Mouse (Mus musculus) myocyte (in vitro differentiated cells): ENCODE data around the gene Tmem211. TPM values are rescaled to one million over a fixed set of nuclear protein-coding genes. Genes with fewer than 3 reads are reported as not detected.

Experiments
- H3K27me3 ChIP-seq: one replicate; pipeline ENCODE4 v1.6.1; 2011; ENCODE audit not compliant: control insufficient read depth, insufficient read depth, insufficient read length
- H3K36me3 ChIP-seq: one replicate; pipeline ENCODE4 v1.6.1; 2011; ENCODE audit not compliant: control insufficient read depth, insufficient read depth
- H3K4me2 ChIP-seq: one replicate; pipeline ENCODE4 v1.6.1; 2011; ENCODE audit warnings: low read depth, control low read depth
- H3K4me3 ChIP-seq: one replicate; pipeline ENCODE4 v1.5.1; 2011; ENCODE audit warnings: mild to moderate bottlenecking, control low read depth, moderate library complexity
- H3K79me2 ChIP-seq: one replicate; pipeline ENCODE4 v1.6.1; 2011; ENCODE audit not compliant: control insufficient read depth, insufficient read depth
- H3ac ChIP-seq: one replicate; pipeline ENCODE4 v1.6.1; 2011; ENCODE audit not compliant: control insufficient read depth, insufficient read length
- CEBPB ChIP-seq: IDR thresholded peaks from 2 replicates; pipeline ENCODE4 v1.6.1; 2011; ENCODE audit warnings: mild to moderate bottlenecking, moderate library complexity; ENCODE audit not compliant: poor library complexity, insufficient read depth, severe bottlenecking
- E2F4 ChIP-seq: IDR thresholded peaks from one replicate; pipeline ENCODE4 v1.6.1; 2011; ENCODE audit warnings: mild to moderate bottlenecking, control low read depth, moderate library complexity; ENCODE audit not compliant: insufficient read depth
- MAX ChIP-seq: IDR thresholded peaks from one replicate; pipeline ENCODE4 v1.6.1; 2011; ENCODE audit warnings: low read depth, mild to moderate bottlenecking, control low read depth
- MYOD1 ChIP-seq, 3 experiments: IDR thresholded peaks; one replicate each; pipeline ENCODE4 v1.6.1; 2011; ENCODE audit warnings: control low read depth in 2 of 3, low read depth in 2 of 3, mild to moderate bottlenecking in 2 of 3, moderate library complexity in 1 of 3; ENCODE audit not compliant: insufficient read length in 2 of 3, control insufficient read depth in 1 of 3
- MYOG ChIP-seq, 3 experiments: IDR thresholded peaks; one replicate each; pipeline ENCODE4 v1.6.1; 2011; ENCODE audit warnings: control low read depth in 2 of 3, low read depth in 2 of 3, mild to moderate bottlenecking in 2 of 3; ENCODE audit not compliant: insufficient read length in 2 of 3, control insufficient read depth in 1 of 3, insufficient read depth in 1 of 3
- POLR2A ChIP-seq: IDR thresholded peaks from one replicate; pipeline ENCODE4 v1.6.1; 2011; ENCODE audit warnings: low read depth, mild to moderate bottlenecking, control low read depth, moderate library complexity; ENCODE audit not compliant: insufficient read length
- POLR2AphosphoS2 ChIP-seq: IDR thresholded peaks from one replicate; pipeline ENCODE4 v1.6.1; 2011; ENCODE audit warnings: low read depth, control low read depth; ENCODE audit not compliant: insufficient read length
- REST ChIP-seq: IDR thresholded peaks from one replicate; pipeline ENCODE4 v1.6.1; 2011; ENCODE audit warnings: mild to moderate bottlenecking, control low read depth, moderate library complexity; ENCODE audit not compliant: insufficient read depth, insufficient read length
- SRF ChIP-seq: IDR thresholded peaks from one replicate; pipeline ENCODE4 v1.6.1; 2011; ENCODE audit warnings: low read depth; ENCODE audit not compliant: control insufficient read depth, insufficient read length
- TCF12 ChIP-seq: IDR thresholded peaks from one replicate; pipeline ENCODE4 v1.6.1; 2011; ENCODE audit warnings: mild to moderate bottlenecking, control low read depth; ENCODE audit not compliant: poor library complexity, insufficient read depth, severe bottlenecking
- TCF3 ChIP-seq: IDR thresholded peaks from one replicate; pipeline ENCODE4 v1.6.1; 2011; ENCODE audit warnings: low read depth, control low read depth; ENCODE audit not compliant: insufficient read length
- USF1 ChIP-seq: IDR thresholded peaks from one replicate; pipeline ENCODE4 v1.6.1; 2011; ENCODE audit warnings: low read depth, mild to moderate bottlenecking, control low read depth, moderate library complexity
- polyA plus RNA-seq: library from polyadenylated mRNA; unstranded; fragments of >200 nt; fragmentation: generic; extraction: Trizol; gene quantifications from one replicate; pipeline ENCODE4 v1.2.1, GENCODE M21; 2012; ENCODE audit warnings: missing spikeins

Tmem211 gene
- polyA plus RNA-seq, 1 experiment = not detected

- Histone ChIP-seq H3K36me3 (peaks cover 3% of the 10 kb centered on the region), H3K4me3 (no peak overlapping the region), H3K27me3 (no peaks in the 10 kb centered on the region), H3K4me2 (no peak overlapping the region), H3ac (no peak overlapping the region), H3K79me2 (no peaks in the 10 kb centered on the region)
- TF ChIP-seq MAX = no peak
- TF ChIP-seq TCF3 = no peak
- TF ChIP-seq SRF = no peak
- TF ChIP-seq TCF12 = no peak
- TF ChIP-seq E2F4 = no peak
- no peak for TF ChIP-seq MYOD1 (IDR thresholded peaks at IDR 0.05; ENCODE audit: control insufficient read depth in 1 of 3, insufficient read length in 2 of 3, low read depth in 2 of 3)
- no peak for TF ChIP-seq POLR2AphosphoS2
- TF ChIP-seq MYOG (IDR thresholded peaks at IDR 0.05; ENCODE audit: control insufficient read depth in 1 of 3, insufficient read depth in 1 of 3, insufficient read length in 2 of 3, low read depth in 2 of 3) = no peak
- TF ChIP-seq CEBPB = no peak
- no peak for TF ChIP-seq POLR2A
- no peak for TF ChIP-seq USF1
- no peak for TF ChIP-seq REST
Observed at GRCm38 (mm10) chr5:113190558-113190957, 36.2 kb upstream of the Tmem211 start.

- no peak overlapping the region for H3ac ChIP-seq
- no peaks in the 10 kb centered on the region for H3K27me3 ChIP-seq
- no peaks in the 10 kb centered on the region for H3K79me2 ChIP-seq
- H3K4me2 ChIP-seq = no peak overlapping the region
- peaks cover 3% of the 10 kb centered on the region for H3K36me3 ChIP-seq
- TF ChIP-seq MYOD1 (IDR thresholded peaks at IDR 0.05; ENCODE audit: control insufficient read depth in 1 of 3, insufficient read length in 2 of 3, low read depth in 2 of 3) (no peak), TCF12 (no peak), MAX (no peak), TCF3 (no peak)
- no peak overlapping the region for H3K4me3 ChIP-seq
Observed at GRCm38 (mm10) chr5:113191901-113192300, 34.8 kb upstream of the Tmem211 start.

DNA sequence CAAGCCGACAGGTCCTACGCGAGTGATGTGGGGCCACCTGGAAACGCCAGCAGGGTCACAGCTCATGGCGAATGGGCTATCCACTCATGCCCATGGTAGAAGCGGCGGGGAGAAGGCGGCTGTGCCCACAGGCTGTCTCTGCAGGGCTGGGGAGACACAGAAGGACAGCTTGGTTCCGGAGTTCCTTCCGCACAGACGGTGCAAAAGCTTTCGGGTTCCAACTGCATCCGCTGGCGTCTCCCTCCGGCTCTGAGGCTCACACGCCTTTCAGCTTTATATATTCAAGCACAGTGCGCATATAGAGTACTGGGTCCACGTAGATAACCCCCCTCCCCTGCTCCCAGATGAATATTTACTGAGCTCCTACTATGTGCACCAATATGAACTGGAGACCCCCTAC lies 32.9 kb upstream of the Tmem211 start:
- H3K79me2 ChIP-seq = no peaks in the 10 kb centered on the region
- TF ChIP-seq SRF (no peak), MAX (no peak), USF1 (no peak), POLR2A (no peak), MYOG (IDR thresholded peaks at IDR 0.05; ENCODE audit: control insufficient read depth in 1 of 3, insufficient read depth in 1 of 3, insufficient read length in 2 of 3, low read depth in 2 of 3) (no peak), CEBPB (no peak), REST (no peak), TCF12 (no peak), POLR2AphosphoS2 (no peak)
- H3K27me3 ChIP-seq = no peaks in the 10 kb centered on the region
- peaks cover 3% of the 10 kb centered on the region for H3K36me3 ChIP-seq
- H3K4me2 ChIP-seq = no peak overlapping the region
- H3K4me3 ChIP-seq = no peak overlapping the region
- no peak overlapping the region for H3ac ChIP-seq

GRCm38 (mm10) chr5:113195451-113195850 lies 31.3 kb upstream of the Tmem211 start:
- no peaks in the 10 kb centered on the region for H3K27me3 ChIP-seq
- H3K4me2 ChIP-seq = no peak overlapping the region
- H3K4me3 ChIP-seq = no peak overlapping the region
- H3ac ChIP-seq = no peak overlapping the region
- TF ChIP-seq TCF12 = no peak
- TF ChIP-seq MYOG (IDR thresholded peaks at IDR 0.05; ENCODE audit: control insufficient read depth in 1 of 3, insufficient read depth in 1 of 3, insufficient read length in 2 of 3, low read depth in 2 of 3) = no peak
- H3K36me3 ChIP-seq = no peaks in the 10 kb centered on the region
- no peaks in the 10 kb centered on the region for H3K79me2 ChIP-seq

DNA sequence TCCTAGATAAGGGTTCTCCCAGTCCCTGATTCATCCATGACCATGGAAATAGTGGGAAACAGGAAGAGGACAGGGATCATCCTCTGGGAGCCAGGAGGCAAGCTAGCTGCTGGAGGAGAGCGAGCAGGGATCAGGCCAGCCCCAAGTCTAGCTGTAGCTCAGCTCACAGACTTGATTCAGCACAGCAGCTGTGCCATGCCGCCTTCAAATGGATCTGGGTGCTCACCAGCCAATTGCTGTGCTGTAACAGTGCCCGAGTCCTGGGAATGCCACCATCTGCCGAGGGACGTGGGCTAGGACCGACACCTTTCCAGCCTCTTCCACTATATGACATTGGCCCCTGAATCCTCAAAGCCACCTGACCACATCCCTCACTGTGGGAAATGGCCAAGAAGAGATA lies 30.8 kb upstream of the Tmem211 start:
- Histone ChIP-seq H3K4me3 (no peak overlapping the region), H3K27me3 (no peaks in the 10 kb centered on the region), H3ac (no peak overlapping the region), H3K79me2 (no peaks in the 10 kb centered on the region), H3K4me2 (no peak overlapping the region), H3K36me3 (no peaks in the 10 kb centered on the region)
- no peak for TF ChIP-seq POLR2A
- no peak for TF ChIP-seq TCF3
- no peak for TF ChIP-seq CEBPB
- no peak for TF ChIP-seq POLR2AphosphoS2
- TF ChIP-seq USF1 = no peak
- peak in 2 of 3 experiments; percentile 34 to 44 for TF ChIP-seq MYOD1 (IDR thresholded peaks at IDR 0.05; ENCODE audit: control insufficient read depth in 1 of 3, insufficient read length in 2 of 3, low read depth in 2 of 3)
- TF ChIP-seq TCF12 = no peak
- no peak for TF ChIP-seq REST
- TF ChIP-seq MAX = no peak
- no peak for TF ChIP-seq E2F4
- peak in 1 of 3 experiments; percentile 47 for TF ChIP-seq MYOG (IDR thresholded peaks at IDR 0.05; ENCODE audit: control insufficient read depth in 1 of 3, insufficient read depth in 1 of 3, insufficient read length in 2 of 3, low read depth in 2 of 3)
- TF ChIP-seq SRF = no peak
